Mouse (Mus musculus): Measurements from ENCODE around the gene Tbc1d1.
"Not testable (repeated sequence)": the region's sequence is repeated elsewhere in the genome, so short reads cannot be mapped to it uniquely, and the experiment has no call there.

Gene Tbc1d1

DNA sequence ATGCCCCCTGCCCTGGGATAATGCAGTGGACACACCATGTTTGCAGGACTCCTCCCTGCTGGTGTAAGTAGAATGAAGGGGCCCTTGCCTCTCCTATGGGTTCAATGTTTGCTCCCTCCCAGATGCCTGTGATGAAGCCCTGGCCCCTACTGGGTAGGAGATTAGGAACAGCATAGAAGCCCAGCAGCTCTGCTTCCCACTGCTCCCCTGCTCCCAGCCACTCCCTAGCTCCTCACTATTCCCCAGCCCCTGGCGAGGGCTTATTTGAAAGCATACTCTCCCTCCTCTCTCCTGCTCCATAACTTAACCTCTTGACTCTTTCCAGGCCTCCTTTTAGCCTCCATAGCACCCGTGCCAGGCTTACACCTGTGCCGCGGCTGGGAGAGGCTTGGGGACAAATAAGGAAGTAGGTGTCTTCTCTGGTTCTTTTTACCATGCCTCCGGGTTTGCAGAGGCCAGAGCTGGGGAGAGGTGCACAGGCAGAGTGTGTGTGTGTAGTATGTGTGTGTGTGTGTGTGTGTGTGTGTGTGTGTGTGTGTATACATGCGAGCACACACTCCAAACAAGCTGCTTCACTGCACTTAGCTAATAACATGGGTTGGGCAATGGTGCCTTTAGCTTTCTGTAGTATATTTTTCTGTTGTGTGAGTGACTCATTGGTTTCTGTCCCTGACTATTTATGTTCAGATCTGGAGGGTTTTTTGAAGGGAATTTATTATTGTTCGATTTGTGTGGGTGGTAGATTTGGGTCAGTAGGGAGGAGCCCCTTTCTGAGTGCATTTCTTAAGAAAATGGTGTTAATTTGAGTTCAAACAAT lies 143.6 kb downstream of the Tbc1d1 start:
- DNase-seq (ENCODE audit: inconsistent age in 2 of 2, low spot score in 1 of 2) = no peak

DNA sequence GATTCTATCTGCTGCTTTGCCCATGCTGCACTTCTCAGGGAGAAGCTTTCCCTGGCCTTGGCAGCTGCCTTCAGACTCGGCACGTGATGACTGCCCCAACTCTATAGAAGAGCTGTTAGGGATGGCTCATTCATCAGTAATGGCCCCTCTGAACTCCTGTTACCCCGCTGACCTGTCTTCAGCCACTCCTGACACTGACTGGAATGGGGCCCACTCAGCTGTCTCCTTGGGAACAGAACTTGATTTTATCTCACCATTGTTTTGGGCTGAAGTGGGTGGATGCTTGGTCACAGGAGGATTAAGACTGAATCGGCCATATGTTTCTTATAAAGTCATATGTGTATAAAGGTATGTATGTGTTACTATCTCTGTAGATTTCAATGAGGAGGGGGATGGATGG lies 145.1 kb downstream of the Tbc1d1 start:
- DNase-seq (ENCODE audit: inconsistent age in 2 of 2, low spot score in 1 of 2) = no peak

DNA sequence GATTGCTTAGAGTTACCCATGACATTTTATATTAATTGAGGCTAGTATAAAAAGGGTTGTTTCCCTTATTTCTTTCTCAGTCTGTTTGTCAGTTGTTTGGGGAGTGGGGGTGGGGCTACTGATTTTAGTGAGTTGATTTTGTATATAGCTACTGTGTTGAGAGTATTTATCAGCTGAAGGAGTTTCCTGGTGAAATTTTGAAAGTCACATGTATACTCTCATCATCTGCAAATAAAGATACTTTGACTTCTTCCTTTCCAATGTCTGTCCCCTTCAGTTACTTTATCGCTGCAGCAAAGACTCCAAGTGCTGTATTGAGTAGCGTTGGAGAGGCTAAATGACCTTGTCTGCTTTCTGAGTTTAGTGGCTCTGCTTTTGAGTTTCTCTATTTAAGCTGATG lies 151.2 kb downstream of the Tbc1d1 start:
- no peak for DNase-seq (ENCODE audit: inconsistent age in 2 of 2, low spot score in 1 of 2)

DNA sequence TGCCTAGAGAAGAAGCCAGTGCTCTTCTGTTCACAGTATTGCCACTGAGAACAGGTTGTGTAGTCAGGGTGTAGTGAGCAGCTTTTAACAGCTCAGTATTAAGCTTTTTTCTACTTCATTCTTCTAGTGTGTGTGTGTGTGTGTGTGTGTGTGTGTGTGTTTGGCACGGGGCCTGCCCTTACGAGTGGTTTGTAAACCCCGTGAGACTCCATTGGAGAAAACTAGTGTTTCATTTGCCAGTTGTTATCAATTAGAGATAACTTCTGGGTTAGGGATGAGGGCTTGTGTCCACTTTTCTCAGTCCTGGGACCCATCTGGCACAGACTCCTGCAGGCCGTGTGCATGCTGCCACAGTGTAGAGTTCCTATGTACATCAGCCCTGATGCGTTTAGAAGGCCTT lies 156.2 kb downstream of the Tbc1d1 start:
- no peak for DNase-seq (ENCODE audit: inconsistent age in 2 of 2, low spot score in 1 of 2)

DNA sequence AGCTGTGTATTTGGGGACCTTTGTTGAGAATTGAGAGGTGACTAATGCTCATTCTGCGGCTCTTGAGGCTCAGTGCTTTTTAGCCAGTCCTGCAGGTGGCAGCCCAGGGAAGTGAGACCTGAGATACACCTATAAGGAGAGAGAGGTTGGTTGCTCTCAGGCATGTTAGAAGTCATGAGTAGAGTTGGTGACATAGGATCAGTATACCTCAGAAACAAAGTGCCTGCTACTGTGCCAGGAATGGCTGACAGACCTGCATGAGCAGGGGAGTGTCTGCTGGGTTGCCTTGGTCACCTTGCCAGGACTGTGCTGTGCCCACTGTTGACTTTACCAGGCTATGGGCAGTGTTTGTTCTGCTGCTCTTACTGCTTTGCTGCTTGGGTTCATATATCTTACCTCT lies 157.4 kb downstream of the Tbc1d1 start:
- no peak for DNase-seq (ENCODE audit: inconsistent age in 2 of 2, low spot score in 1 of 2)

DNA sequence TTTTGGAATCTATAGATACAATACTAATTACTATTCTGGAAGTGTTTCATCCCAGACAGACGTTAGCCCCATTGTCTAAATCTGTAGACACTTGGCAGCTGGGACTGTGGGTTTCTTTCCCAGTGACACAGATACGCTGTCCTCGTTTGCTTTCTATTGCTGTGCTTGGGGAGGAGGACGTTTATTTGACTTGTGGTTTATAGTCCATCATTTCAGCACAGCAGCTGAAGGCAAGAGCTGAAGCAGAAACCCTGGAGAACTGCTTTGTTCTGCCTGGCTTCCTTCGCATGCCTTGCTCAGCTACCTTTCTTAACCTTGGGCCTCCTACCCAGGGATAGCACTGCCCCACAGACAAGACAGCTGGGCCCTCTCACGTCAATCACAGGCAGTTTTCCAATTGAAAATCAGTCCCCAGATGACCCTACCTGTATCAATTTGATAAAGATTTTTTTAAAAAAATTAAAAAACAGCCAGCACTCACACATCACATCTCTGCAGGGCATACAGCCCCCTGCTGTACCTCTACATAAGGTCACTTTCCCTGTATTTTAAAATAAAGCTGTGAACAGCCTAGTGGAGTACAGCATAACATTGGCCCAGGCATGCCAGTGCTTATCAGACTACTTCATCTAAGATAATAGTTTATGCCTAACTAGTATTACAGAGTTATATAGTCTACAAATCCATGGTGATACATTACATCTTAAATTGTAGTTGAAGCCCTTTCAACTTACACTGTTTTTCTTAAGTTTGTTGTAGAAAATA lies 158.4 kb downstream of the Tbc1d1 start:
- no peak for DNase-seq (ENCODE audit: inconsistent age in 2 of 2, low spot score in 1 of 2)

DNA sequence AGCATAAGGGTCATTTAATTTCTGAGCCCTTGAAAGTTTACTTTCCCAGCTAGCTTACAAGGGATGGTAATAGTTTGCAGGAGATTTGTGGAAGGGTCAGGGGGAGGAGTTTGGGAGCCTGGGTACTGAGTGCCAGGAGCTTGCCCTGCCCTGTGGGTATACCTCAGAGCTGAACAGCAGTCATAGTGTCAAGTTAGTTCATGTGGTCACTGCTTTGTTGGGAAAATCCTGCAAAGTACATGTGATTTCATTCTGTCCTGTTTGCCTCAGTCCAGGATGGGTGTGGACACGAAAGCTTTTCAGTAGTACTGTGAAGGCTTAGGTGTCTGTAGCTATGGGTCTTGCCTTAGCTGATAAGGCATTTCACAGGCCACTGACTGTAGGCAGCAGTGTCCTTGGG lies 159.0 kb downstream of the Tbc1d1 start:
- DNase-seq (ENCODE audit: inconsistent age in 2 of 2, low spot score in 1 of 2) = no peak

DNA sequence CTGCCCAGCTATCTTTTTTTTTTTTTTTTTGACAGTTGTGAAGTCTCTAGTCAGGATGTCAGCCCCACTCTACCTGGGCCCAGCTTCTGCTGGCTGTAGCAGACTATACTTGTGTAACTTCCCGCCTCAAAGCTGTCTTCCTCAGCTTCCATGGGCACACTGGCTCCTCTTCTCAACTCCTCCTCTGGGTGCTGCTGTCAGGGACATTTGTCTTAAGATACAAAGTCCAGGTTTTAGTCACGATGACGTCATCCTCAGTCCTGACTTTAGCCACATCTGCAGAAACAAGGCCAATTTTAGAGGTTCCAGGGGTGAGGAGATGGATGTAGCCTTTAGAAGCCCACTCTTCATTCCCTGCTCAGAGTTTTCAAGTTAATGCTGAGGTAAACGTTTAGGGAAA lies 167.2 kb downstream of the Tbc1d1 start:
- no peak for DNase-seq (ENCODE audit: inconsistent age in 2 of 2, low spot score in 1 of 2)

DNA sequence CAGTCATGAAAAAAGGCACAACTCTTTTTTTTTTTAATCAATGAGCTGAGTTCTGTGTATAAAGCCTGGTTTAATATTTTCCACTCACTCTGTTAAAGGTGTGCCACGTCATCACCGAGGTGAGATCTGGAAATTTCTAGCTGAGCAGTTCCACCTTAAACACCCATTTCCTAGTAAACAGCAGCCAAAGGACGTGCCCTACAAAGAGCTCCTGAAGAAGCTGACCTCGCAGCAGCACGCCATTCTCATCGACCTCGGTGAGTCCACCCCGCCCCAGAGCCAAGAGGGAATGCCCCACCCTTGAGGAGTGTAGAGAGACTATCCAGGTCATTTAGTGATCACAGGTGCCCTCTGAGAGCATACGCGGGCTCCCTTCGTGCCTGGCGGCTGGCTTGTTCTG lies 168.2 kb downstream of the Tbc1d1 start:
- DNase-seq (ENCODE audit: inconsistent age in 2 of 2, low spot score in 1 of 2) = no peak

DNA sequence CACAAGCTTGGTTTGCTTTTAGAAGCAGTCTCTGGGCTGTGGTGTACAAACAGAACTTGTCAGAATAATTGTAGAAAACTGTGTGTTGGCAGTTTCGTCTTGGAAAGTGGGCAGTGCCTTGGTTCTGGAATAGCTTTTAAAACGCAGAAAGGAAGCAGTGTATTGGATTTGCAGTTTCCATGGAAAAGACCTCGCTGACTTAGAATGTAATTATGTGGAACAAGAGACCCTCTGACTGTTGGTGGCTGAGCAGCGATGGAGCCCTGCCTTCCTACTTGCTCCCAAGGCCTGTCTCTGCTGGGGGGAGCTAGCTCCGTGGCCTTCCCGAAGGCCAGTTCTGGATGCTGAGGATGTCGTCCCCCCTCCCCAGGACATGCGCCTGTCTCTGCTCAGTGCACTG lies 168.8 kb downstream of the Tbc1d1 start:
- DNase-seq (ENCODE audit: inconsistent age in 2 of 2, low spot score in 1 of 2) = no peak

DNA sequence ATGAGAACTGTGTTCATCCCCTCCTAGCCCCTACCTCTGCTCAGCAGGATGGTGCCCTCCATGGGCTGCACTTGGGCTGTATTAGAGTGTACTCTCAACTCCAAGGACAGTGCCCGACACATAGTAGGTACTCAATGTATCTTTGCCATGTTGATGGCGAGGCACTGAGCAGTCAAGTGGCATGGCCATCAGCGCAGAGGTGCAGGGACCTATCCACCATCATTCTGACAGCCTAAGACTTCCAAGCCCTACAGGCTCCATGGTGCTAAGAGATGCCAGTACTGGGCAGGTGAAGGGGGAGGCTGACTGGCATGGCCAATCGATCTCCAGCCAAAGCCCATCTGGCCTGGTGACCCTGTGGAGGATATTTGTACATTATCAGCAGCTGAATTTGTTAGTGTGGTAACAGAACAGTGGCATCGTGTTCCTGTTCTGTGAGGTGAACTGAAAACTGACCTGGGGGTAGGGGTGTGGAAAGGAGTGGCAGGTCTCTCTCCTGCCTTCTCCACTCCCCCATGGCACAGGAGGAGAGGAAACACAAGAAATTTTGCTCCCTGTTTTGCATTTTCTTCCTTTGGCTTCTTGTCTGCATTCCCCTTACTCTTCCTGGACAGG lies 169.7 kb downstream of the Tbc1d1 start:
- DNase-seq (ENCODE audit: inconsistent age in 2 of 2, low spot score in 1 of 2) = no peak

DNA sequence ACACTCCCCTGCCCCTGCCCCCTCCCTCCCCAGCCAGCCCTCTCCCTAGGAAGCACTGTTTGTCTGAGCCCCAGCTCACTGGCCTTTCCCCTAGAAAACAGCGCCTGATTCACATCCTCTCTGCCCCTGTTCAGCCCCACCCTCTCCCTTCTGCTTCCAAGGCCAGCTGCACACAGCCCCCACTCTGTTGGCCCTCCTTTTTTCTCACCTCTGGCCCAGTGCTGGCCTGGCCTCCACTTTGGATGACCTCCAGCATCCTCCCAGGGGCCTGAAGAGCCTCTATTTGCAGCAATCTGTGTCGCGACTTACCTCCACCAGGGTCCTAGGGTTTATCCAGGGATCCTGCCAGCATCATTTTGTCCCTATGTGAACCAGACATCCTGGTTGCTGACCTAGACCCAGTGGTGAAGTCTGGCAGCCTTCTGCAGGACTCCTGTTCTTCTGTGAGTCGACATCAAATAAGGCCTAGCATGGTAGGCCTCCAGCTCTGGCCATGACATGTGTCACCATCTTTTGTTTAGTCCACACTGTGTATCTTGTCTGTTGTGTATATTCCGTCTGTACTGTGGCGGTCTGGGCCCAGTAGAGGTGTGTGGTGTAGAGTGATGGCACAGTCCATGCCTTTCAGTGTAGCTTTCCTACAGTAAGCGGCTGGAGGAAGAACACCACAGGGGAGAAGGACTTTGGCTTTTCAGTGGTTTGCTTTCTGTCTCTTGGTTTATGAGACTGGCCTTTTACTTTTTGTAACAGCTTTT lies 170.5 kb downstream of the Tbc1d1 start:
- peak; percentile 44 to 75 for DNase-seq (ENCODE audit: inconsistent age in 2 of 2, low spot score in 1 of 2)

DNA sequence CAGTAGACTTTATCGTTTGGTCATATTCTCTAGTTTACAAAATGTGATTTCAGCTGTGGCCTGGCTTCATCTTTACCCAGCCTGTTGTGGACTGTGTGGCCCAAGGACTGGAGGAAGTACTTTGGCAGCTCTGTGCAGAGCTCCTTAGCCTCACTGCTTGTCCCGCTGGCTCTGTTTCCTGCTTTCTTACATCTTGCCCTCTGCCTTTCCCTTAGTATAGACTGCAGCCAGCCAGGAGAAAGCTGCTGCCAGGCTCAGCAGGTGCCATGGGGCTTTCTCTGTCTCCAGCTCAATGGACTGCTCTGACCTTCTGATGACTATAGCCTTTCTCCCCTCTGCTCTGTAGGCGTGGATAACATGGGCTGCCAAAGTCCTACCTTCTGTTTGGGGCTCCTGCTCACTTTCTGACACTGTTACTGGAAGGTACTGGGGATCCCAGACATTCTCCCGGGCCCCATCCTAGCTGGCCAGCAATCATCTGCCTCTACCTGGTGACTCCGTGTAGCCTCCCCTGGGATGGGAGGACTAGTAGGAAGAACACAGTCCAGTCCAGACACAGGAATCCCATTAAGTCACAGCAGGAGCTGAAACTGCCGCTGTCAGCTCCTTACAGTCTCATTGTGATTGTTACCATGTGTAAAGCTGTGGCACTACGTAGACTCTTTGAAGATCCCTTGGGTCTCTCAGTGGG lies 171.3 kb downstream of the Tbc1d1 start:
- peak in 1 of 2 experiments; percentile 52 for DNase-seq (ENCODE audit: inconsistent age in 2 of 2, low spot score in 1 of 2)

DNA sequence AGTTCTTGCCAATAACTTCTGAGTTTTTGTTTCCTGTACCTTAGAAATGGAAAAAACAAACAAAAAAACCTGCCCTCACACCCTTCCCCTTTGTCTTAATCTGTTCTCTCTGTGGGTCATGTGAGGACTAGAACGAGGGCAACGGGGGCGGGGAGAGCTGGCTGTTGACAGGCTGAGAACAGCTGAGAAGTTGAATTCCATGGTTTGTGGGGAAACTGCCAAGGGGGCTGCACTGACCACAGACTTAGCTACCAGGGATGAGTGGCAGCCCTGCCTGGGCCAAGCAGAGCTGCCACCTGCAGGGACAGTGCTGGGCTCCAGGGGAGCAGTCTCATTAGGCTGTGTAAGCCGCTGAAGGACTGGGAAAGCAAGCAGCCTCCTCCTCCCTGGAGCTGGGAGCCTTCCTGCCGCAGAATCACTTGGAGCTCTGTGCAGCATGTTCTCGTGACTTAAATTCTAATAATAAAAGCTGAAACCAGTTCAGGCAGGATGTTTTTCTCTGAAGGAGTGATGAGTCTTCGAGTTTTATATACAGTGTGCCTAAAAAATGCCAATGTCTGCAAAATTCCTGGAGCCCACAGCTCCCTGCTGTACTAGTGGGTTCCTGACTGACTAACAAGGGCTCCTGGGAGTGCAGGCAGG lies 180.8 kb downstream of the Tbc1d1 start:
- peak; percentile 45 to 68 for DNase-seq (ENCODE audit: inconsistent age in 2 of 2, low spot score in 1 of 2)

DNA sequence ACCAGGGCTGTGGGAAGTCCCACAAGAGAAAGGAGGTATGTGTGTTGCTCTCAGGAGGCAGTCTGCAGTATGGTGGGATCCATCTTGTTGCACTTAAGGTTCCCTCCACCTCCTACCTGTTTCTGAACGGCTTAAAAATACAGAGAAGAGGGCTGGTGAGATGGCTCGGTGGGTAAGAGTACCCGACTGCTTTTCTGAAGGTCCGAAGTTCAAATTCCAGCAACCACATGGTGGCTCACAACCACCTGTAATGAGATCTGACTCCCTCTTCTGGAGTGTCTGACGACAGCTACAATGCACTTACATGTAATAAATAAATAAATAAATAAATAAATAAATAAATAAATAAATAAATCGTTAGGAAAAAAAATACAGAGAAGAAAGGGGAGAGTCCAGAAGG lies 182.7 kb downstream of the Tbc1d1 start:
- not testable (repeated sequence) for DNase-seq (ENCODE audit: inconsistent age in 2 of 2, low spot score in 1 of 2)

DNA sequence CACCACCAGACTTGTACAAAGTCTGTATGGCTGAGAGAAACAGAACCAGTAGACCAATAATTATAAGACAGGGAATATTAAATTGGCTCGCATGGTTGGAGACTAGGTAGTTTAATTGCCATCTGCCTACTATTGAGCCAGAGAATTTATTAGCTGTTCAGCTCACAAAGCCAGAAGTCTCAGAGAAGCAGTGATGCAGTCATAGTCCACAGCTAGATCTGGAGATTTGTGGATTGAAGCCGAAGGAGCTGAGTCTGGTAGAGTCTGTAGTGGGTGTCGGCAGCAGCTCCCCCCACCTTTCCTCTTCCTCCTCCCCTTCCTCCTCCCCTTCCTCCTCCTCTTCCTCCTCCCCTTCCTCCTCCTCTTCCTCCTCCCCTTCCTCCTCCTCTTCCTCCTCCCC lies 184.3 kb downstream of the Tbc1d1 start:
- no peak for DNase-seq (ENCODE audit: inconsistent age in 2 of 2, low spot score in 1 of 2)

DNA sequence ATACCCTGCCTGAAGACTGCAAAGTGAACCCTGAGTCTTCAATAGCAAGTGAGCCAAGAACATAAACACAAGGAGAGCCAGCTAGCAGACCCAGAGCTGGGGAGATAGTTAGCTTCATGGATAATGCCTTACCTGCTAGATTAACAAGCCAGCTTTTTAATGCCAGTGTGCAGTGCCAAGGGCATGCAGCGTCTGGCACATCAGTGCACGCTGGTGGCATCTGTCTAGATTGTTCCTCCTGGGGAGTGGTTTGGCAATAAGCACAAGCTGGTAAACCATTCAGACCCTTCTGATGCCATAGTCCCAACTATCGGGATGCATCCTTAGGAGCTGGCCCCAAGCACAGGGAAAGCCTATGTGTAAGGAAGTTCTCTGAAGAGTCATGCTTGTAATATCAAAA lies 185.6 kb downstream of the Tbc1d1 start:
- no peak for DNase-seq (ENCODE audit: inconsistent age in 2 of 2, low spot score in 1 of 2)

DNA sequence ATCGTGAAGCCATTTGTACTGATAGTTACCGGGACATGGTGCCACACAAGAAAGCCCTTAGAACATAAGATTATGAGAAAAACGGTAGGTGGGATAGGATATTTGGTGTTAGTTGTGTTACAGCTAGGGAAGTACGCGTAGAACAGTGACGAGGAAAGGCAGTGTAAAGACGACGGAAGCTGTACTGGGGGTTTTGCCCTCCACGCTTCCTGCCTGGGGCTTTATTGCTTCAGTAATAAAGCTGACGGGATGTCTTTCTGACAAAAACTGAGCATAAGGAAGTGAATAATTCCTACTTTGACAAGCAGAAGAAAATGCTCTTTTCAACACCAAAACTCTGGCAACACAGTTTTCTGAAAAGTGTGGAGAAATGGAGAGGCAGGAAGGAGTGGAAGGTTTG lies 186.0 kb downstream of the Tbc1d1 start:
- no peak for DNase-seq (ENCODE audit: inconsistent age in 2 of 2, low spot score in 1 of 2)

DNA sequence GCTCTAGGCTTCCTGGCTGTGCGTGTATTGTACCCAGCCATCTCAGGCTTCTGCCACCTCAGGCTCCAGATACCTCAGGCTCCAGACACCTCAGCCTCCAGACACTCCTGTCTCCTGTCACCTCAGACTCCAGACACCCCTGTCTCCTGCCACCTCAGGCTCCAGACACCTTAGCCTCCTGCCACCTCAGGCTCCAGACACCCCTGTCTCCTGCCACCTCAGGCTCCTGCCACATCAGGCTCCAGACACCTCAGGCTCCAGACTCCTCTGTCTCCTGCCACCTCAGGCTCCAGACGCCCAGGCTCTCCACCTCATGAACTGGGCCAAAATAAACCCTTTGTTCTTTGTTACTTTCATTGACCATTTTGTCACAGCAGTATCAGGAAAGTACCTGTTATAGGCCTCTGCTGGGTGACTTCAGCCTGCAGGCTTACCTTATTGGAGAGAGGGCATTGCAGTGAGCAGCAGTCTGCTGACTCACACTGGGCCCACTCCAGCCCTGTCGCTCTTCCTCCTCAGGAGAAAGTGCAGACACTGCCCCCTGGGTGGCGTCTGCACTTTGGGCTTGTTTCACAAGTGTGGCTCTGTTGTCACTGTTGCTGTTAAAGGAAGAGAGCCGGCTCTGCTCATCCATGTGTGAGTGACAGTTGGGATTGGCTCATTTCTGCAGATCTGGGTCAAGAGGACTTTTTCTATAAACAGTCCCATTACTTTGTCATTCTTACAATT lies 188.0 kb downstream of the Tbc1d1 start:
- DNase-seq (ENCODE audit: inconsistent age in 2 of 2, low spot score in 1 of 2) = peak; percentile 49 to 65

Data from adrenal gland, adult (tissue).